8 mouse cellular contexts compared by ENCODE assay signal in the genomic region with DNA sequence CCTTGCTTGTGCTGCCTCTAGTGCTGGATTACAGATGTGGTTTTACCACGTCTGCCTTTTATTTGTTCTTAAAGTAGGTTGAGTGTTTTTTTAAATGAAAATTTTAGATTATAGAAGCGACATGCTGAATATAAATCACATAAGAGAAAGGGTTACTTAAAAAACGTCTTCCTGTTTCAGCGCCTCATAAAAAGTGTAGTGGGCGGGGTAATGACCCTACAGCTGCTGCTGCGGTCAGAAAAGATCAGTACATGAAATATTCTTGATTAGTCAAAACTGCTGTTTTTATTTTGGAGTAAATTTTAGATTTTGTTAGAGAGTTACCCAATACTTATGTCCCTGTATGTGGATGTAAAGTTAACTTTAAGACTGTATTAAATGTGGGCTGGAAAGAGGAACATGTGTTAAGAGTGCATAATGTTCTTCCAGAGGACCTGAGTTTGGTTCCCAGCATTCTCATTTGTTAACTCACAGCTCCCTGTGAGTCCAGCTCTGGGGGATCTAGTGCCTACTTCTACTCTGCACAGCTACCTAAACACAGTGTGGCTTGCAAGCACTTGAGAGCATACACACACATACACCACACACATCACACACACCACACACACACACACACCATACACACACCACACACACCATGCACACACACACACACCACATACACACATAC. TPM values are rescaled to one million over a fixed set of nuclear protein-coding genes. Genes with fewer than 3 reads are reported as not detected.
DNase-seq lines count a peak whose midpoint lies in the region; ATAC-seq and TF ChIP-seq lines count a peak whose summit lies in the region.
"Had no signal": no experiment of that assay in that cellular context is flagged by ENCODE, and none has a peak within 500 bp of the region (broad histone marks: within the 10 kb centered on the region; RNA-seq: fewer than 3 reads in every experiment).

No protein-coding gene starts in this region.

- no peak overlapping the region for H3K4me3 ChIP-seq in limb, embryonic 12.5 days (replicated peaks)
- no peak overlapping the region for H3K4me3 ChIP-seq in limb, embryonic 10.5 days
- H3K4me3 ChIP-seq in MEL (ENCODE audit: control insufficient read depth in 1 of 2, insufficient read depth in 1 of 2, low read depth in 2 of 2, low read length in 2 of 2) = peak overlapping the region; percentile 60 to 96
- no peak overlapping the region; the same call in 1 of the 2 replicates for H3K4me3 ChIP-seq in forebrain, embryonic 15.5 days
- H3K4me3 ChIP-seq: heart, embryonic 10.5 days had no signal

- TF ChIP-seq CTCF in MEL (IDR thresholded peaks at IDR 0.05 in 2 of 3, conservative IDR thresholded peaks at IDR 0.05 in 1 of 3; ENCODE audit: control insufficient read depth in 1 of 3, insufficient read depth in 1 of 3, low read depth in 2 of 3, low read length in 3 of 3, poor library complexity in 1 of 3, severe bottlenecking in 1 of 3) = no peak

- DNase-seq in limb, embryonic 10.5 days (ENCODE audit: low spot score) = no peak
- peak; percentile 85 for DNase-seq in MEL (ENCODE audit: low read depth, low spot score)
- DNase-seq in frontal cortex, postnatal 10 days (ENCODE audit: low spot score in 2 of 2) = no peak
- no peak for DNase-seq in testis, postnatal 14 days (ENCODE audit: low spot score)

- no peak for ATAC-seq in limb, embryonic 12.5 days (ENCODE audit: insufficient number of reproducible peaks, insufficient read depth, low FRiP score, low TSS enrichment, low read depth)
- ATAC-seq in forebrain, embryonic 15.5 days (replicated peaks) = no peak
- ATAC-seq in megakaryocyte, adult 5-6 weeks (ENCODE audit: poor library complexity, severe bottlenecking) = peak; percentile 12

- H3K9me3 ChIP-seq in limb, embryonic 12.5 days = no peaks in the 10 kb centered on the region
- H3K9me3 ChIP-seq in limb, embryonic 10.5 days (replicated peaks) = no peaks in the 10 kb centered on the region
- no peaks in the 10 kb centered on the region for H3K9me3 ChIP-seq in MEL (replicated peaks; ENCODE audit: insufficient read depth, low read length)
- no peaks in the 10 kb centered on the region for H3K9me3 ChIP-seq in forebrain, embryonic 15.5 days
- H3K9me3 ChIP-seq: heart, embryonic 10.5 days had no signal

- TF ChIP-seq RAD21 in MEL (IDR thresholded peaks at IDR 0.05; ENCODE audit: low read depth, low read length) = peak; percentile 2; the same call in 1 of the 2 replicates

- WGBS in limb, embryonic 12.5 days = 32% methylated on average over 6 of the region's 6 CpGs
- WGBS in limb, embryonic 10.5 days = 61% methylated on average over 6 of the region's 6 CpGs
- 63% methylated on average over 6 of the region's 6 CpGs for WGBS in forebrain, embryonic 15.5 days

- H3K4me2 ChIP-seq in limb, embryonic 12.5 days = peak overlapping the region; percentile 62
- 0 out of 2 replicates have a peak overlapping the region, but pooled peaks have one; percentile 55 for H3K4me2 ChIP-seq in forebrain, embryonic 15.5 days (replicated peaks)

- peak overlapping the region; percentile 35; the same call in 1 of the 2 replicates for H3K27ac ChIP-seq in limb, embryonic 12.5 days
- no peak overlapping the region for H3K27ac ChIP-seq in limb, embryonic 10.5 days
- peak overlapping the region; percentile 46 for H3K27ac ChIP-seq in MEL (ENCODE audit: control insufficient read depth, low read depth, low read length)
- no peak overlapping the region for H3K27ac ChIP-seq in forebrain, embryonic 15.5 days (replicated peaks)
- H3K27ac ChIP-seq: heart, embryonic 10.5 days had no signal

- H3K9ac ChIP-seq in limb, embryonic 12.5 days (replicated peaks) = no peak overlapping the region
- peak overlapping the region; percentile 53 for H3K9ac ChIP-seq in MEL (ENCODE audit: control insufficient read depth, low read depth, low read length, poor library complexity, severe bottlenecking)
- no peak overlapping the region for H3K9ac ChIP-seq in forebrain, embryonic 15.5 days (replicated peaks)

- peaks cover 22% of the 10 kb centered on the region for H3K36me3 ChIP-seq in limb, embryonic 12.5 days
- H3K36me3 ChIP-seq in limb, embryonic 10.5 days = peaks cover 19% of the 10 kb centered on the region
- peaks cover 12 to 14% of the 10 kb centered on the region in 2 experiments for H3K36me3 ChIP-seq in MEL (ENCODE audit: control insufficient read depth in 1 of 2, insufficient read depth in 2 of 2, low read length in 2 of 2)
- peaks cover 17% of the 10 kb centered on the region for H3K36me3 ChIP-seq in forebrain, embryonic 15.5 days

- H3K4me1 ChIP-seq in limb, embryonic 12.5 days (replicated peaks) = peaks cover 30% of the 10 kb centered on the region
- peaks cover 18% of the 10 kb centered on the region for H3K4me1 ChIP-seq in limb, embryonic 10.5 days
- H3K4me1 ChIP-seq in MEL (ENCODE audit: control insufficient read depth in 1 of 2, insufficient read depth in 2 of 2, low read length in 2 of 2) = peaks cover 13 to 17% of the 10 kb centered on the region in 2 experiments
- peaks cover 31% of the 10 kb centered on the region for H3K4me1 ChIP-seq in forebrain, embryonic 15.5 days

- TF ChIP-seq EP300 in MEL (IDR thresholded peaks at IDR 0.05; ENCODE audit: low read depth in 1 of 2, low read length in 2 of 2) = peak; percentile 31 to 58; a peak in 2 of 4 replicates

- no peak for TF ChIP-seq POLR2A in MEL (IDR thresholded peaks at IDR 0.05; ENCODE audit: control insufficient read depth in 1 of 2, insufficient read depth in 1 of 2, low read depth in 1 of 2, low read length in 2 of 2, poor library complexity in 1 of 2)

- peaks cover 12% of the 10 kb centered on the region for H3K79me2 ChIP-seq in MEL (ENCODE audit: control insufficient read depth, insufficient read depth, low read length, poor library complexity)

- H3K27me3 ChIP-seq in limb, embryonic 12.5 days = no peaks in the 10 kb centered on the region
- H3K27me3 ChIP-seq in limb, embryonic 10.5 days (ENCODE audit: low read depth, poor library complexity, severe bottlenecking) = no peaks in the 10 kb centered on the region
- H3K27me3 ChIP-seq in MEL (ENCODE audit: control insufficient read depth in 1 of 2, insufficient read depth in 2 of 2, low read length in 2 of 2) = no peaks in the 10 kb centered on the region
- no peaks in the 10 kb centered on the region for H3K27me3 ChIP-seq in forebrain, embryonic 15.5 days

TF ChIP-seq in MEL, 35 proteins besides CTCF, POLR2A, EP300 and RAD21 (continues in another document):
- TF ChIP-seq MYC (IDR thresholded peaks at IDR 0.05; ENCODE audit: low read depth, low read length) = no peak
- no peak for TF ChIP-seq NRF1 (IDR thresholded peaks at IDR 0.05; ENCODE audit: insufficient read depth, low read depth, low read length, poor library complexity, severe bottlenecking)
- no peak; the same call in 1 of the 2 replicates for TF ChIP-seq RCOR1 (IDR thresholded peaks at IDR 0.05; ENCODE audit: low read depth, low read length)
- TF ChIP-seq ZC3H11A (IDR thresholded peaks at IDR 0.05; ENCODE audit: low read depth, low read length) = no peak
- TF ChIP-seq ETS1 (IDR thresholded peaks at IDR 0.05; ENCODE audit: low read depth, low read length) = peak; percentile 94
- TF ChIP-seq POLR2AphosphoS2 (IDR thresholded peaks at IDR 0.05; ENCODE audit: low read length) = no peak
- peak; percentile 61 for TF ChIP-seq ELF1 (IDR thresholded peaks at IDR 0.05; ENCODE audit: low read depth, low read length)
- TF ChIP-seq ZKSCAN1 (IDR thresholded peaks at IDR 0.05; ENCODE audit: low read depth, low read length) = no peak; the same call in 1 of the 2 replicates
- peak; percentile 42; the same call in 1 of the 2 replicates for TF ChIP-seq MAX (IDR thresholded peaks at IDR 0.05; ENCODE audit: low read length)
- no peak for TF ChIP-seq GABPA (IDR thresholded peaks at IDR 0.05; ENCODE audit: low read depth, low read length)
- TF ChIP-seq POLR2AphosphoS5 (IDR thresholded peaks at IDR 0.05; ENCODE audit: borderline replicate concordance, low read depth, low read length) = no peak
- TF ChIP-seq SIN3A (IDR thresholded peaks at IDR 0.05; ENCODE audit: low read length) = peak; percentile 96
- TF ChIP-seq KAT2A (conservative IDR thresholded peaks at IDR 0.05; ENCODE audit: low read depth, low read length) = no peak
- no peak for TF ChIP-seq NELFE (IDR thresholded peaks at IDR 0.05; ENCODE audit: low read depth, low read length)
- peak; percentile 13; the same call in 1 of the 2 replicates for TF ChIP-seq SMC3 (IDR thresholded peaks at IDR 0.05; ENCODE audit: low read depth, low read length)

RNA-seq across cellular contexts. Expression of a gene that starts 14.1 kb away (rescaled TPM):
- polyA plus RNA-seq in limb, embryonic 12.5 days (2016; fragmentation: Nextera tagmentation; extraction: Ambion mirVana) = 106 and 107 TPM in 2 replicates
- polyA plus RNA-seq in limb, embryonic 10.5 days (2016; fragmentation: Nextera tagmentation; extraction: Ambion mirVana) = 38.1 and 56.1 TPM in 2 replicates
- total RNA-seq in MEL (2012; rRNA removed) = 19.7 and 30.0 TPM in 2 replicates
- 10 to 100 TPM in 1 of 2 experiments, not detected in 1; 37.6 TPM for polyA plus RNA-seq in MEL (2012; ENCODE audit: insufficient read depth in 1 of 2, insufficient read length in 2 of 2, low read depth in 1 of 2, low replicate concordance in 2 of 2, missing spikeins in 1 of 2)
- polyA plus RNA-seq in forebrain, embryonic 15.5 days (2015; fragmentation: Nextera tagmentation; extraction: Ambion mirVana) = 90.4 and 94.7 TPM in 2 replicates
- total RNA-seq in megakaryocyte, adult 5-6 weeks (2015) = 60.2 and 73.4 TPM in 2 replicates
- total RNA-seq in megakaryocyte, adult 5-6 weeks (2017) = 79.2 and 85.9 TPM in 2 replicates

RNA-seq across cellular contexts. Expression of a gene that starts 37.9 kb away (rescaled TPM):
- 41.7 and 46.8 TPM in 2 replicates for polyA plus RNA-seq in limb, embryonic 12.5 days (2016; fragmentation: Nextera tagmentation; extraction: Ambion mirVana)
- 49.9 and 54.0 TPM in 2 replicates for polyA plus RNA-seq in limb, embryonic 10.5 days (2016; fragmentation: Nextera tagmentation; extraction: Ambion mirVana)
- total RNA-seq in MEL (2012; rRNA removed) = 33.4 and 37.0 TPM in 2 replicates
- 10 to 100 TPM in 1 of 2 experiments, not detected in 1; 55.6 TPM for polyA plus RNA-seq in MEL (2012; ENCODE audit: insufficient read depth in 1 of 2, insufficient read length in 2 of 2, low read depth in 1 of 2, low replicate concordance in 2 of 2, missing spikeins in 1 of 2)
- 54.8 and 55.2 TPM in 2 replicates for polyA plus RNA-seq in forebrain, embryonic 15.5 days (2015; fragmentation: Nextera tagmentation; extraction: Ambion mirVana)
- 67.1 and 67.3 TPM in 2 replicates for total RNA-seq in megakaryocyte, adult 5-6 weeks (2015)
- 67.6 and 70.3 TPM in 2 replicates for total RNA-seq in megakaryocyte, adult 5-6 weeks (2017)

RNA-seq across cellular contexts. Expression of a gene that starts 38.3 kb away (rescaled TPM):
- polyA plus RNA-seq in limb, embryonic 12.5 days (2016; fragmentation: Nextera tagmentation; extraction: Ambion mirVana) = 89.6 and 93.3 TPM in 2 replicates
- 80.4 and 81.9 TPM in 2 replicates for polyA plus RNA-seq in limb, embryonic 10.5 days (2016; fragmentation: Nextera tagmentation; extraction: Ambion mirVana)
- 71.3 and 81.9 TPM in 2 replicates for total RNA-seq in MEL (2012; rRNA removed)
- polyA plus RNA-seq in MEL (2012; ENCODE audit: insufficient read depth in 1 of 2, insufficient read length in 2 of 2, low read depth in 1 of 2, low replicate concordance in 2 of 2, missing spikeins in 1 of 2) = 10 to 100 TPM in 1 of 2 experiments, not detected in 1; 75.9 TPM
- polyA plus RNA-seq in forebrain, embryonic 15.5 days (2015; fragmentation: Nextera tagmentation; extraction: Ambion mirVana) = 144 and 145 TPM in 2 replicates
- total RNA-seq in megakaryocyte, adult 5-6 weeks (2015) = 154 and 163 TPM in 2 replicates
- 77.1 and 79.1 TPM in 2 replicates for total RNA-seq in megakaryocyte, adult 5-6 weeks (2017)

Comparison
In these comparisons a context has a peak if more than half of its experiments do, and no peak if none do; other contexts are left out.
1. H3K27ac ChIP-seq: peak in limb, embryonic 12.5 days (single experiment) and MEL (single experiment); none in limb, embryonic 10.5 days (single experiment) and forebrain, embryonic 15.5 days (single experiment).
2. H3K4me3 ChIP-seq: peak in MEL (2 of 2); none in limb, embryonic 12.5 days (single experiment), limb, embryonic 10.5 days (single experiment) and forebrain, embryonic 15.5 days (single experiment).